Mouse (Mus musculus) myocyte (in vitro differentiated cells): ENCODE results near the gene Btbd3. TPM values are rescaled to one million over a fixed set of nuclear protein-coding genes. Genes with fewer than 3 reads are reported as not detected.

Experiments used
- H3K27me3 ChIP-seq: one replicate; pipeline ENCODE4 v1.6.1; 2011; ENCODE audit not compliant: control insufficient read depth, insufficient read depth, insufficient read length
- H3K36me3 ChIP-seq: one replicate; pipeline ENCODE4 v1.6.1; 2011; ENCODE audit not compliant: control insufficient read depth, insufficient read depth
- H3K4me2 ChIP-seq: one replicate; pipeline ENCODE4 v1.6.1; 2011; ENCODE audit warnings: low read depth, control low read depth
- H3K4me3 ChIP-seq: one replicate; pipeline ENCODE4 v1.5.1; 2011; ENCODE audit warnings: mild to moderate bottlenecking, control low read depth, moderate library complexity
- H3K79me2 ChIP-seq: one replicate; pipeline ENCODE4 v1.6.1; 2011; ENCODE audit not compliant: control insufficient read depth, insufficient read depth
- H3ac ChIP-seq: one replicate; pipeline ENCODE4 v1.6.1; 2011; ENCODE audit not compliant: control insufficient read depth, insufficient read length
- CEBPB ChIP-seq: IDR thresholded peaks from 2 replicates; pipeline ENCODE4 v1.6.1; 2011; ENCODE audit warnings: mild to moderate bottlenecking, moderate library complexity; ENCODE audit not compliant: poor library complexity, insufficient read depth, severe bottlenecking
- E2F4 ChIP-seq: IDR thresholded peaks from one replicate; pipeline ENCODE4 v1.6.1; 2011; ENCODE audit warnings: mild to moderate bottlenecking, control low read depth, moderate library complexity; ENCODE audit not compliant: insufficient read depth
- MAX ChIP-seq: IDR thresholded peaks from one replicate; pipeline ENCODE4 v1.6.1; 2011; ENCODE audit warnings: low read depth, mild to moderate bottlenecking, control low read depth
- MYOD1 ChIP-seq, 3 experiments: IDR thresholded peaks; one replicate each; pipeline ENCODE4 v1.6.1; 2011; ENCODE audit warnings: control low read depth in 2 of 3, low read depth in 2 of 3, mild to moderate bottlenecking in 2 of 3, moderate library complexity in 1 of 3; ENCODE audit not compliant: insufficient read length in 2 of 3, control insufficient read depth in 1 of 3
- MYOG ChIP-seq, 3 experiments: IDR thresholded peaks; one replicate each; pipeline ENCODE4 v1.6.1; 2011; ENCODE audit warnings: control low read depth in 2 of 3, low read depth in 2 of 3, mild to moderate bottlenecking in 2 of 3; ENCODE audit not compliant: insufficient read length in 2 of 3, control insufficient read depth in 1 of 3, insufficient read depth in 1 of 3
- POLR2A ChIP-seq: IDR thresholded peaks from one replicate; pipeline ENCODE4 v1.6.1; 2011; ENCODE audit warnings: low read depth, mild to moderate bottlenecking, control low read depth, moderate library complexity; ENCODE audit not compliant: insufficient read length
- POLR2AphosphoS2 ChIP-seq: IDR thresholded peaks from one replicate; pipeline ENCODE4 v1.6.1; 2011; ENCODE audit warnings: low read depth, control low read depth; ENCODE audit not compliant: insufficient read length
- REST ChIP-seq: IDR thresholded peaks from one replicate; pipeline ENCODE4 v1.6.1; 2011; ENCODE audit warnings: mild to moderate bottlenecking, control low read depth, moderate library complexity; ENCODE audit not compliant: insufficient read depth, insufficient read length
- SRF ChIP-seq: IDR thresholded peaks from one replicate; pipeline ENCODE4 v1.6.1; 2011; ENCODE audit warnings: low read depth; ENCODE audit not compliant: control insufficient read depth, insufficient read length
- TCF12 ChIP-seq: IDR thresholded peaks from one replicate; pipeline ENCODE4 v1.6.1; 2011; ENCODE audit warnings: mild to moderate bottlenecking, control low read depth; ENCODE audit not compliant: poor library complexity, insufficient read depth, severe bottlenecking
- TCF3 ChIP-seq: IDR thresholded peaks from one replicate; pipeline ENCODE4 v1.6.1; 2011; ENCODE audit warnings: low read depth, control low read depth; ENCODE audit not compliant: insufficient read length
- USF1 ChIP-seq: IDR thresholded peaks from one replicate; pipeline ENCODE4 v1.6.1; 2011; ENCODE audit warnings: low read depth, mild to moderate bottlenecking, control low read depth, moderate library complexity
- polyA plus RNA-seq: library from polyadenylated mRNA; unstranded; fragments of >200 nt; fragmentation: generic; extraction: Trizol; gene quantifications from one replicate; pipeline ENCODE4 v1.2.1, GENCODE M21; 2012; ENCODE audit warnings: missing spikeins

The Btbd3 gene
- polyA plus RNA-seq, 1 experiment = 2.9 TPM

DNA sequence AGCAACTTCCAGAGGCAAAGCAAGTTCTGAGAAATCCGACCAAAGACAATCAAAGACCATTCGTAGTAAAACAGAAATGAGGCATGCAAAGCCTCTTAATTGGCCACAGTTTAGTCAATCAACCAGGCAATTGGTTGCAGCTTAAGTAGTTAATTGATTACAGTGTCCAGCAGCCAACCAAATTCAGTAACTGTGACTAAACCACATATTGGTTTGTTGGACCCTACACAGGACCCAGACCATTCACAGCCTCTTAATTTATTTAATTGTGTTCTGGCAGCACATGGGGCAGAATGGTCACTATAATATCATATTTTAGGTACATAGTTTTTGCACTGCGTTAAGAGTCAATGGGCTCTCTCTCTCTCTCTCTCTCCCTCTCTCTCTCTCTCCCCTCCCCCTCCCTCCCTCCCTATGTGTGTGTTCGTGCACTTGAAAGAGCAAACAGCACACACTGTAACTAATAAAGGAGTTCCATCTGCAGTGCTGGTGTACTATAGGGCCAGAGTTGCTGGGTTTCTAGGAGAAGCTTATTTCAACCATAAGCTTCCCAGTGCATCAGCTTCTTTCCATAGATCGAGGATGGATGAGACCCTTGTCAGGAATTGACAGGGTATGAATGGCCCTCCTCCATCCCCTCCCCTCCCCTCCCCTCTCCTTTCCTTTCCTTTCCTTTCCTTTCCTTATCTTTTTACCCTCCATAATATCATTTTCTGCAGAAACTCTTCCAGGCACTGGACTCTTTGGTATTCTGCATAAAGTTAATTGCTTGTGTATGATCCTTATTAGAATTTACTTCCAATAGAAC, 275.0 kb downstream of the Btbd3 start:
- Histone ChIP-seq H3K4me3 (no peak overlapping the region), H3ac (no peak overlapping the region), H3K36me3 (no peaks in the 10 kb centered on the region), H3K4me2 (no peak overlapping the region), H3K79me2 (no peaks in the 10 kb centered on the region), H3K27me3 (no peaks in the 10 kb centered on the region)
- TF ChIP-seq POLR2AphosphoS2 (no peak), USF1 (no peak), TCF3 (no peak), MAX (no peak), REST (no peak), POLR2A (no peak), SRF (no peak), TCF12 (no peak), MYOG (IDR thresholded peaks at IDR 0.05; ENCODE audit: control insufficient read depth in 1 of 3, insufficient read depth in 1 of 3, insufficient read length in 2 of 3, low read depth in 2 of 3) (no peak), E2F4 (no peak), MYOD1 (IDR thresholded peaks at IDR 0.05; ENCODE audit: control insufficient read depth in 1 of 3, insufficient read length in 2 of 3, low read depth in 2 of 3) (no peak), CEBPB (no peak)

DNA sequence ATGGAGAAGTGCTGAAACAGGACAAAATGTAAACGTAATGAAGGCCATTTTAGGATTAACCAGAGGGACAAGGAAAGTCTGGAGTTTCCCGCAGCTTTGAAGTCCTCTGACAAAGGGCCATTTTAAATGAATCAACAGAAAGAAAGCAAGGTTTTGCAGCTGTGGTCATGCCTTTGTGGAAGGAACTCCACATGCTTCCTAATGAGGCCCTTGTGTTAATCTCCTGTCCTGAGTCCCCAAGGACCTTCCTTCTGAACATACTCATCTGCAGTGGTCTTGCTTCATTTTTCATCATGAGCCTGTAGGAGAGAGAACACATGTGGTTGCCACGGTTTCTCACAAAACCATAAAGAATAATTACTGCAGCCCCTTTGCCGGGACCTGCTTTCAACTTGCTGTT, 275.6 kb downstream of the Btbd3 start:
- H3K27me3 ChIP-seq = no peaks in the 10 kb centered on the region
- H3K79me2 ChIP-seq = no peaks in the 10 kb centered on the region
- no peak overlapping the region for H3K4me2 ChIP-seq
- no peak overlapping the region for H3K4me3 ChIP-seq
- H3K36me3 ChIP-seq = no peaks in the 10 kb centered on the region
- H3ac ChIP-seq = no peak overlapping the region
- no peak for TF ChIP-seq TCF12
- TF ChIP-seq CEBPB = no peak
- TF ChIP-seq MAX = no peak
- no peak for TF ChIP-seq TCF3
- no peak for TF ChIP-seq POLR2AphosphoS2
- no peak for TF ChIP-seq POLR2A
- no peak for TF ChIP-seq MYOG (IDR thresholded peaks at IDR 0.05; ENCODE audit: control insufficient read depth in 1 of 3, insufficient read depth in 1 of 3, insufficient read length in 2 of 3, low read depth in 2 of 3)
- no peak for TF ChIP-seq REST
- no peak for TF ChIP-seq USF1
- TF ChIP-seq E2F4 = no peak
- no peak for TF ChIP-seq MYOD1 (IDR thresholded peaks at IDR 0.05; ENCODE audit: control insufficient read depth in 1 of 3, insufficient read length in 2 of 3, low read depth in 2 of 3)
- no peak for TF ChIP-seq SRF

DNA sequence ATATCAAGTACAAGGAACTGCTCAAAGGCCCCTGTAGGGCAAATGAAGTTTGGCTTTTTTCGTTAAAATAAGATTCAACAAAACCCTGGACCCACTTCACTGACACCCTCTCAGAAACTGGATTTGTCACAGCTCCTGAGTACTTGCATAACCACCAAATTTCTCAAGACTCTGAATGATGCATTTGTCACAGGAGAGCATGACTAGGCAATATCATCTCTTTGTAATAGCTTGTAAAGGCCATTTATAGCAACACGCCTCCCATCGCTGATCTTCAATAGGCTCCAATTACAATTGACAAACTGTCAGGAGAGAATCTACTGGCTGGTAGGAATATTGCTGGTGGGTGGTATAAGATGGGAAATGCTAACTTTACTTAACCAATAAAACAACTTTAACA, 283.3 kb downstream of the Btbd3 start:
- no peak for TF ChIP-seq USF1
- no peak for TF ChIP-seq REST
- no peak for TF ChIP-seq POLR2A
- no peak for TF ChIP-seq CEBPB
- TF ChIP-seq SRF = no peak
- TF ChIP-seq TCF3 = no peak
- TF ChIP-seq MYOD1 (IDR thresholded peaks at IDR 0.05; ENCODE audit: control insufficient read depth in 1 of 3, insufficient read length in 2 of 3, low read depth in 2 of 3) = no peak
- no peak for TF ChIP-seq MYOG (IDR thresholded peaks at IDR 0.05; ENCODE audit: control insufficient read depth in 1 of 3, insufficient read depth in 1 of 3, insufficient read length in 2 of 3, low read depth in 2 of 3)
- no peak for TF ChIP-seq E2F4
- Histone ChIP-seq H3ac (no peak overlapping the region), H3K27me3 (no peaks in the 10 kb centered on the region), H3K79me2 (no peaks in the 10 kb centered on the region), H3K36me3 (no peaks in the 10 kb centered on the region), H3K4me3 (no peak overlapping the region), H3K4me2 (no peak overlapping the region)

DNA sequence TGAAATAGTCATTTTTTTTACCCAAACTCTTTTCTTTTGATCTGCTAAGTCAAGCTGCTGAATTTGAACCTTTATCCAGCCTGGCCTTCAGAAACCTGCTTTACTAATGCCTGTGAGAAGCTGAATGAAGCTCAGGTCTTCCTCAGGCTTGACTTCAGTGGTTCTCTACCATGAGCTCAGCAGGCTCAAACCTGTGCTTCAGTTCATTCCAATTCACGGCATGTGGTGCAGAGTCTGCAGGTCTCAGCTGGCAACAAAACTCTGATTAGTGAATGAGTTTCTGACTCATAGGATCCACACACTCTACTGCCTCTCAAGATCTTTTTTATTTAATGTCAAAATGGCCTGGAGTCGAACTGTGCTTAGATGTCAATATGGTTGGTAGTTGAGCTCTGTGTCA, 292.6 kb downstream of the Btbd3 start:
- H3K79me2 ChIP-seq = no peaks in the 10 kb centered on the region
- H3K4me2 ChIP-seq = no peak overlapping the region
- H3K27me3 ChIP-seq = no peaks in the 10 kb centered on the region
- TF ChIP-seq MYOG (IDR thresholded peaks at IDR 0.05; ENCODE audit: control insufficient read depth in 1 of 3, insufficient read depth in 1 of 3, insufficient read length in 2 of 3, low read depth in 2 of 3) (no peak), POLR2A (no peak), E2F4 (no peak), REST (no peak), SRF (no peak), POLR2AphosphoS2 (no peak), MYOD1 (IDR thresholded peaks at IDR 0.05; ENCODE audit: control insufficient read depth in 1 of 3, insufficient read length in 2 of 3, low read depth in 2 of 3) (no peak), TCF12 (no peak), MAX (no peak), CEBPB (no peak), USF1 (no peak), TCF3 (no peak)
- H3K4me3 ChIP-seq = no peak overlapping the region
- no peaks in the 10 kb centered on the region for H3K36me3 ChIP-seq
- no peak overlapping the region for H3ac ChIP-seq
